Mouse (Mus musculus): ENCODE results near the gene Lin7a.

The Lin7a gene

DNA sequence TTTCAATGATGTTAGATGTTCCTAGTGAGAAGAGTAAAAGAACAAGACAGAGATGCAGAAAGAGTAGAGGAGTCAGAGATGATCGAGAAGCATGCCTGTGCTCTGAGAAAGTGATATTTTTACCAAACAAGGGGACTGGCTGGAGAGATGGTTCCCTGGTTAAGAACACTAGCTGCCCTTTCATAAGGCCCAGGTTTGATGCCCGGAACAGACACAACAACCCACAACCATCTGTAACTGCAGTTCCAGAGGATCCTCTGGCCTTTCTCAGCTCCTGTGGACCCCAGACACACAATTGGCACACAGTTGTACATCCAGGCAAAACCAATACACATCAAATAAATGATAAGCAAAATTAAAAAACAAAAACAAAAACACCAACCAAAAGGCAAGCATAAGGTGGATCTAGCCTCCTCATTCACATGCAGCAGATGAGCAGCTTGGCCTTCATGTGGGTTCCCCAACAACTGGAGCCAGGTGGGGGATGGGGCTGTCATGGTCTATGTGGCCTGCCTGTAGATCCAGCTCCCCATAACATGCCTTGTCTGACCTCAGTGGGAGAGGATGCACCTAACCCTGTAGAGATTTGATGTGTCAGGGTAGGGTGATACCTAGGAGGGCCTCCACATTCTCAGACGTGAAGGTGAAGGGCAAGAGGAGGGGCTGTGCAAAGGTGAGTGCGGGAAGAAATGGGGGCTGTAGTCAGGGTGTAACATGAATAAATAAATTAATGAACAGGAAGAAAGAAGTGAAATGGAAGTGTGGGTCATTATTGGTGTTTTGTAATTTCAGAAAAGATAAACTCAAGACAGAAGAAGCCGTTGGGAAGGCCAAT, 178.2 kb downstream of the Lin7a start:
- no peak for DNase-seq (ENCODE audit: low spot score)

- DNase-seq (ENCODE audit: low spot score) = no peak
These were observed 196.3 kb downstream of the Lin7a start for GRCm38 (mm10) chr10:107467819-107468218.
